Comparison of ENCODE assay signal across 25 mouse cellular contexts in the genomic region with DNA sequence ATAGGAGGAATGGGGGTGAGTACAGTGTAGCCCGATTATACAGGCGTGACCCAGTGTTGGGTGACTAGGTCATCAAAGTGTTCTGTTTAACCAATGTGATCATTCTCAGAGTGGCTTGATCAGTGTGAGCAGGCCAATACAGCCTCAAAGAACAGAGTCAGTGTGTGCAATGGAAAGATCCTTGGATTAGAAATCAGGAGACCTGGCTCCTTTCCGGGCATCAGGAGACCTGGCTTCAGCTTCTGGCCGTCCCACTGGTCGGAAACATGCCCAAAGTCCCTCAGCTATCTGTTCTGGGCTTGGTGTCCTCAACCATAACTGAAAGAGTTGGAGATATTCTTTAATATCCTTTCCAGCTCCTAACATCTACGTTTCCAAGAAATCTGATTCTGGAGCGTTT. TPM values are rescaled to one million over a fixed set of nuclear protein-coding genes. Genes with fewer than 3 reads are reported as not detected.
DNase-seq lines count a peak whose midpoint lies in the region; ATAC-seq and TF ChIP-seq lines count a peak whose summit lies in the region.
"Had no signal": no experiment of that assay in that cellular context is flagged by ENCODE, and none has a peak within 500 bp of the region (broad histone marks: within the 10 kb centered on the region; RNA-seq: fewer than 3 reads in every experiment).

No protein-coding gene starts in this region.

- H3K27me3 ChIP-seq in kidney, embryonic 14.5 days (ENCODE audit: control insufficient read depth, insufficient read depth, low read length) = no peaks in the 10 kb centered on the region
- H3K27me3 ChIP-seq in liver, adult 2 months (ENCODE audit: control insufficient read depth, insufficient read depth, low read length) = no peaks in the 10 kb centered on the region
- no peaks in the 10 kb centered on the region for H3K27me3 ChIP-seq in liver, postnatal 0 days (ENCODE audit: insufficient read depth, low read length)
- H3K27me3 ChIP-seq: embryonic facial prominence, embryonic 13.5 days; forebrain, embryonic 12.5 days; forebrain, embryonic 15.5 days; hindbrain, embryonic 12.5 days; hindbrain, embryonic 15.5 days had no signal

- H3K4me3 ChIP-seq in kidney, embryonic 14.5 days (ENCODE audit: low read length) = no peak overlapping the region
- no peak overlapping the region for H3K4me3 ChIP-seq in liver, adult 2 months (ENCODE audit: insufficient read depth, low read depth, low read length)
- H3K4me3 ChIP-seq in liver, postnatal 0 days (ENCODE audit: low read depth, low read length) = no peak overlapping the region
- H3K4me3 ChIP-seq: embryonic facial prominence, embryonic 10.5 days; embryonic facial prominence, embryonic 13.5 days; erythroblast, embryonic 14.5 days; forebrain, embryonic 12.5 days; forebrain, embryonic 15.5 days; heart, adult 2 months; heart, embryonic 10.5 days; hindbrain, embryonic 12.5 days; hindbrain, embryonic 15.5 days had no signal

- no peak overlapping the region for H3K9ac ChIP-seq in kidney, embryonic 14.5 days (ENCODE audit: low read depth, low read length)
- H3K9ac ChIP-seq in liver, adult 2 months (ENCODE audit: low read depth, low read length) = no peak overlapping the region
- no peak overlapping the region for H3K9ac ChIP-seq in liver, postnatal 0 days (replicated peaks)
- H3K9ac ChIP-seq: embryonic facial prominence, embryonic 13.5 days; forebrain, embryonic 12.5 days; forebrain, embryonic 15.5 days; hindbrain, embryonic 12.5 days; hindbrain, embryonic 15.5 days had no signal

- TF ChIP-seq CTCF in liver, adult 2 months (IDR thresholded peaks at IDR 0.05; ENCODE audit: low read depth, low read length) = no peak
- TF ChIP-seq CTCF in liver, postnatal 0 days (IDR thresholded peaks at IDR 0.05; ENCODE audit: low read depth) = no peak

- H3K4me1 ChIP-seq in kidney, embryonic 14.5 days (ENCODE audit: control insufficient read depth, insufficient read depth, low read length) = peaks cover 5% of the 10 kb centered on the region; the same call in 1 of the 2 replicates
- peaks cover 25% of the 10 kb centered on the region for H3K4me1 ChIP-seq in liver, adult 2 months (ENCODE audit: control insufficient read depth, insufficient read depth, low read length)
- H3K4me1 ChIP-seq in liver, postnatal 0 days (ENCODE audit: insufficient read depth) = 0 out of 2 replicates have a peak, but pooled peaks cover 3% of the 10 kb centered on the region
- H3K4me1 ChIP-seq: forebrain, embryonic 12.5 days; forebrain, embryonic 15.5 days; heart, embryonic 10.5 days; hindbrain, embryonic 12.5 days; hindbrain, embryonic 15.5 days had no signal

- no peak overlapping the region for H3K27ac ChIP-seq in kidney, embryonic 14.5 days (ENCODE audit: low read depth, low read length)
- peak overlapping the region; percentile 62; the same call in 1 of the 2 replicates for H3K27ac ChIP-seq in liver, adult 2 months (replicated peaks; ENCODE audit: insufficient read depth, low read depth, low read length)
- no peak overlapping the region for H3K27ac ChIP-seq in liver, postnatal 0 days (ENCODE audit: low read depth)
- H3K27ac ChIP-seq: embryonic facial prominence, embryonic 10.5 days; embryonic facial prominence, embryonic 13.5 days; forebrain, embryonic 12.5 days; forebrain, embryonic 15.5 days; heart, adult 2 months; heart, embryonic 10.5 days; hindbrain, embryonic 12.5 days; hindbrain, embryonic 15.5 days had no signal

- no peak for ATAC-seq in kidney, embryonic 14.5 days (ENCODE audit: low FRiP score, low TSS enrichment)
- ATAC-seq in liver, postnatal 0 days = no peak
- ATAC-seq: activated CD4-positive, CD25-positive, alpha-beta regulatory T cell, adult 4 months; forebrain, embryonic 15.5 days had no signal

- DNase-seq in kidney, adult 11 months = peak; percentile 9
- no peak for DNase-seq in kidney, adult 18-20 months
- DNase-seq in kidney, adult 9 months = peak; percentile 50
- peak; percentile 97 for DNase-seq in liver, adult 2 months (ENCODE audit: extremely low read depth, low read depth, low spot score)
- DNase-seq in liver, postnatal 0 days = no peak
- DNase-seq: adrenal gland, adult 8-10 months; adrenal gland, postnatal 25 days; cerebellum, adult 11-12 months; cerebellum, adult 8-10 months; cerebellum, postnatal 10 days; cerebellum, postnatal 36 days; embryo, embryonic 11 days; gastrocnemius, postnatal 10 days; gastrocnemius, postnatal 36 days; heart, adult 2 months had no signal

- WGBS in kidney, embryonic 14.5 days = 90% methylated on average over 7 of the region's 7 CpGs
- WGBS in liver, adult 2 months = 30% methylated on average over 7 of the region's 7 CpGs
- WGBS in liver, postnatal 0 days (ENCODE audit: insufficient replicate concordance) = 80% methylated on average over 7 of the region's 7 CpGs

- TF ChIP-seq POLR2A in liver, adult 2 months (IDR thresholded peaks at IDR 0.05; ENCODE audit: extremely low read depth, insufficient read depth, low read length) = no peak

- peaks cover 5% of the 10 kb centered on the region; the same call in 1 of the 2 replicates for H3K79me2 ChIP-seq in liver, adult 2 months (ENCODE audit: control insufficient read depth, insufficient read depth, low read length)

- H3K36me3 ChIP-seq in kidney, embryonic 14.5 days (ENCODE audit: control insufficient read depth, insufficient read depth, low read length) = no peaks in the 10 kb centered on the region
- H3K36me3 ChIP-seq in liver, adult 2 months (ENCODE audit: control insufficient read depth, insufficient read depth, low read length) = no peaks in the 10 kb centered on the region
- no peaks in the 10 kb centered on the region for H3K36me3 ChIP-seq in liver, postnatal 0 days (replicated peaks; ENCODE audit: insufficient read depth, low read length)
- H3K36me3 ChIP-seq: embryonic facial prominence, embryonic 10.5 days; embryonic facial prominence, embryonic 13.5 days; forebrain, embryonic 12.5 days; forebrain, embryonic 15.5 days; heart, embryonic 10.5 days; hindbrain, embryonic 12.5 days; hindbrain, embryonic 15.5 days had no signal

- H3K4me2 ChIP-seq in kidney, embryonic 14.5 days (replicated peaks; ENCODE audit: low read depth, low read length) = no peak overlapping the region
- no peak overlapping the region for H3K4me2 ChIP-seq in liver, postnatal 0 days (ENCODE audit: low read depth, low read length)
- H3K4me2 ChIP-seq: embryonic facial prominence, embryonic 13.5 days; forebrain, embryonic 12.5 days; forebrain, embryonic 15.5 days; hindbrain, embryonic 12.5 days; hindbrain, embryonic 15.5 days had no signal

- H3K9me3 ChIP-seq in kidney, embryonic 14.5 days (ENCODE audit: control insufficient read depth, low read length) = no peaks in the 10 kb centered on the region
- H3K9me3 ChIP-seq in liver, postnatal 0 days (ENCODE audit: low read length) = no peaks in the 10 kb centered on the region
- H3K9me3 ChIP-seq: embryonic facial prominence, embryonic 10.5 days; embryonic facial prominence, embryonic 13.5 days; forebrain, embryonic 12.5 days; forebrain, embryonic 15.5 days; heart, embryonic 10.5 days; hindbrain, embryonic 12.5 days; hindbrain, embryonic 15.5 days had no signal

- TF ChIP-seq EP300 in liver, postnatal 0 days (IDR thresholded peaks at IDR 0.05; ENCODE audit: low read depth) = no peak

RNA-seq across cellular contexts. Expression of a gene that starts 27.5 kb away (rescaled TPM):
- 17.6 and 18.2 TPM in 2 replicates for polyA plus RNA-seq in kidney, embryonic 14.5 days (2014; fragmentation: Nextera tagmentation; extraction: Ambion mirVana)
- 4.9 and 6.1 TPM in 2 replicates for total RNA-seq in liver, adult 2 months (2014; rRNA removed)
- polyA plus RNA-seq in liver, adult 2 months (2012; rRNA removed) = 6.0 and 6.4 TPM in 2 replicates
- polyA plus RNA-seq in liver, postnatal 0 days (2015; fragmentation: Nextera tagmentation; extraction: Ambion mirVana) = 4.8 and 5.5 TPM in 2 replicates

RNA-seq across cellular contexts. Expression of a gene that starts 27.8 kb away (rescaled TPM):
- 65.1 and 77.5 TPM in 2 replicates for polyA plus RNA-seq in kidney, embryonic 14.5 days (2014; fragmentation: Nextera tagmentation; extraction: Ambion mirVana)
- 43.6 and 99.9 TPM in 2 replicates for total RNA-seq in liver, adult 2 months (2014; rRNA removed)
- polyA plus RNA-seq in liver, adult 2 months (2012; rRNA removed) = 15.7 and 23.0 TPM in 2 replicates
- polyA plus RNA-seq in liver, postnatal 0 days (2015; fragmentation: Nextera tagmentation; extraction: Ambion mirVana) = 6.1 and 6.4 TPM in 2 replicates

Comparison
In these comparisons a context has a peak if more than half of its experiments do, and no peak if none do; other contexts are left out.
1. DNase-seq: peak in kidney, adult 11 months (single experiment), kidney, adult 9 months (single experiment) and liver, adult 2 months (single experiment); none in kidney, adult 18-20 months (single experiment) and liver, postnatal 0 days (single experiment).